Mouse (Mus musculus): Measurements from ENCODE around the gene Jph2.

DNA sequence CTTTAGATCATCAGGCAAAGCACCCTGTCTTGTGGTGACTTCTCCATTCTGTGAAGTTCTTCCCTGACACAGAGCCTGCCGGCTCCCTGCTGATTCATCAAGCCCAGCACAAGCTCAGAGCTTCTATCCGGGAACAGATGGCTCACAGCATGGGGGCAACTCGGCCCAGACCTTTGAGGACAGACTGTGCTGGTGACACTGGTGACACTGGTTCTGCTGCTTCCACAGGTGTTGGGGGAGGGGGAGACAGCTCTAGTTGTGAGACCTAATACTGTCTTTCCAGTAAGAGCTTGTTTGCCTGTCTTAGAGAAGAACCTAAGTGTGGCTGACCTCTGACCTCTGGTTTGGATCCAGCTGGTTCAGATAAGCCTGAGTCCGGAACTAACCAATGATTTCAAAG lies 36.2 kb upstream of the Jph2 start:
- TF ChIP-seq CTCF (IDR thresholded peaks at IDR 0.05; ENCODE audit: insufficient read depth, low read depth, low read length) (no peak), POLR2A (IDR thresholded peaks at IDR 0.05; ENCODE audit: insufficient read depth, low read depth, low read length) (no peak)
